Mouse (Mus musculus) C2C12 (cell line): ENCODE data around the gene Msi2.

Experiments
- CEBPB ChIP-seq: IDR thresholded peaks from one replicate; pipeline ENCODE4 v1.6.1; 2011; ENCODE audit warnings: low read depth, mild to moderate bottlenecking, control low read depth, moderate library complexity
- CTCF ChIP-seq: IDR thresholded peaks from one replicate; pipeline ENCODE4 v1.5.1; 2011; ENCODE audit not compliant: control insufficient read depth, insufficient read depth, insufficient read length
- MAX ChIP-seq: IDR thresholded peaks from one replicate; pipeline ENCODE4 v1.6.1; 2011; ENCODE audit warnings: mild to moderate bottlenecking, control low read depth
- MYOD1 ChIP-seq: IDR thresholded peaks from one replicate; pipeline ENCODE4 v1.6.1; 2011; ENCODE audit warnings: low read depth; ENCODE audit not compliant: control insufficient read depth, insufficient read length
- MYOG ChIP-seq: IDR thresholded peaks from one replicate; pipeline ENCODE4 v1.6.1; 2011; ENCODE audit not compliant: control insufficient read depth, insufficient read length; ENCODE audit errors: extremely low read depth
- USF1 ChIP-seq: IDR thresholded peaks from one replicate; pipeline ENCODE4 v1.6.1; 2011; ENCODE audit warnings: low read depth, mild to moderate bottlenecking, control low read depth, moderate library complexity

DNA sequence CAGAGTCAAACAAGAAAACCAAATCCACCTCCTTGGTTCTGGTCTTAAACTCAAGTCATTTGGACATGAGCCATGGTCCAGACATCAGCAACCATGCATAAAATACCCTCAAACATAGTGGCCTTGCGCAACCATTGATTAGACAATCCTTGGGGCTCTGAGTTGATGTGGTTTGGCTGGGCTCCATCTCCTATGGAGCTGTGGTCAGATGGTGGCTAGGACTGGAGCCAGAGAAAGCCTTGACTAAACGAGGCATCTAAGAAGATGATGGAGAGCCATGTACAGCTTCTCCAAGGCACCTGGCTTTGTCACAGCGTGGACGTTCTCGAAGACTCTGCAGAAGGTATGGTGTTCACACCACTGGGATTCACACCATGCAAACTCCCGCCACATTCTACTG, 318.1 kb downstream of the Msi2 start:
- no peak for TF ChIP-seq CTCF
- peak; percentile 99 for TF ChIP-seq CEBPB
- TF ChIP-seq MYOD1, result peak; percentile 46
- TF ChIP-seq USF1, result no peak
- TF ChIP-seq MAX, result peak; percentile 66
- no peak for TF ChIP-seq MYOG
